Mouse (Mus musculus) adrenal gland, adult (tissue): ENCODE data around the gene Sarm1.

Source experiments
- DNase-seq, 2 experiments: peaks; one replicate each; pipeline ENCODE4 v3.0.0; 2022 to 2023; ENCODE audit warnings: low spot score in 1 of 2; ENCODE audit not compliant: inconsistent age in 2 of 2

Gene Sarm1

DNA sequence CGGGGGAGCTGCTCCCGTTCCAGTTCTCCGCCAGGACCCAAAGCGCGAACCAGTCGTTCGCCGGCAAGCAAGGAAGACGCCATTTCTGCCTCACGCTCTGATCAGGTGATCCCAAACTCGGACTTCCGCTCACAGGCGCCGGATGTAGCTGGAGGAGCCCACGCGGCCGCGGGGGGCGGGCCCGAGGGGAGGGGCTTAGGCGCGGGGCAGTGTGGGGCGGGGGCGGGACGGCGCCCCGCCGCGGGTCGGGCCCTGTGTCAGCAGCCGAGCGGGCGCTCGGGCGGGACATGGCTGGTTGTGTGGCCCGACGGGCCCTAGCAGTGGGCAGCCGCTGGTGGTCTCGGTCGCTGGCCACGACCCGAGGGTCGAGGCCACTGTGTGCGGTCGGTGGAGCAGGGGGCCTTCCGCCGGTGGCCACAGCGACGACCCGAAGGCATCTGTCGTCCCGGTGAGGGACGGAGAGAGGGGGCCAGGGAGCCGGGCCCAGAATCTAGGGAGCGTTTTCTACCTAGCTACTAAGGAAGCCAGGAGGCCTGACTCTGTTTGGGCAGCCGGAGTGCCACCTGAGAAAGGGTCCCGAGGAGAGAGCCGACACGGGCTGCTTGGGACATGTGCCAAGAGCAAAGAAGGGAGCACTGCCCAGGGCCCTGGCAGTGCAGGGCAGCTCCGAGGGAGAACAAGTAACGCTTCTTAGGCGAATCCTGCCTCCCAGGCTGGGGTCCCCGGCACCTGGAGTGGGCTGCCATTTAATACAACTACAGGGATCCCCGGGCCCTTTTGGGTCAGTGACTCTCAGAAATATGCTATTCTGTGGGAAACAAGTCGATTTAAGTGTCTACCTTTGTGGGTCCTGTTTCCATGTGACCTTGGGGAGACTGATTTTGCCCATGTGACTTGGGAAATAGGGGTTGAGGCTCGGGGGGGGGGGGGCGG, 14.7 kb upstream of the Sarm1 start, which contains the start of the genes Tmem199 and Poldip2:
TSS of gene Tmem199 (minus strand) at position 148 of the 933 bp plus-strand sequence.
TSS of gene Poldip2 (plus strand) at position 169 of the 933 bp plus-strand sequence.
- peak; percentile 92 to 95 for DNase-seq

GRCm38 (mm10) chr11:78509148-78509547, 11.6 kb upstream of the Sarm1 start:
- DNase-seq, result no peak

DNA sequence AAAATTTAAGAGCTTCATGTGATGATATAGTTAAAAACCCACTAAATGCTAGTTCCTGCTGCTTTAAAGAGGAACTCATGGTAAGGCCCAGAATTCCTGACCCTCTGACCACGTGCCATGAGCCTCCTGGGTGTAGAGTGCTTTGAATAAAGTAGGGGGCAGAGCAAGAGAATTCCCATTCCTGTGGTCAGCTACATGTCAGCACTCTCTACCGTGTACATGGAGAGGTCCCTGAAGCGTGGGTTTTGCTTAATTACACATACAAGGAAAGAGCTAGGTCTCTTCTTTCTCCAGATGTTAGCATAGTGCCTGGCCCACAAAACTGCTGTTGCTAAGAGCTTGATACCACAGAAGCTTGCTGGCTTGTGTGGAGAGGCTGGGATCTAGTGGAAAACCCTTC, 7.9 kb upstream of the Sarm1 start:
- DNase-seq, result no peak

DNA sequence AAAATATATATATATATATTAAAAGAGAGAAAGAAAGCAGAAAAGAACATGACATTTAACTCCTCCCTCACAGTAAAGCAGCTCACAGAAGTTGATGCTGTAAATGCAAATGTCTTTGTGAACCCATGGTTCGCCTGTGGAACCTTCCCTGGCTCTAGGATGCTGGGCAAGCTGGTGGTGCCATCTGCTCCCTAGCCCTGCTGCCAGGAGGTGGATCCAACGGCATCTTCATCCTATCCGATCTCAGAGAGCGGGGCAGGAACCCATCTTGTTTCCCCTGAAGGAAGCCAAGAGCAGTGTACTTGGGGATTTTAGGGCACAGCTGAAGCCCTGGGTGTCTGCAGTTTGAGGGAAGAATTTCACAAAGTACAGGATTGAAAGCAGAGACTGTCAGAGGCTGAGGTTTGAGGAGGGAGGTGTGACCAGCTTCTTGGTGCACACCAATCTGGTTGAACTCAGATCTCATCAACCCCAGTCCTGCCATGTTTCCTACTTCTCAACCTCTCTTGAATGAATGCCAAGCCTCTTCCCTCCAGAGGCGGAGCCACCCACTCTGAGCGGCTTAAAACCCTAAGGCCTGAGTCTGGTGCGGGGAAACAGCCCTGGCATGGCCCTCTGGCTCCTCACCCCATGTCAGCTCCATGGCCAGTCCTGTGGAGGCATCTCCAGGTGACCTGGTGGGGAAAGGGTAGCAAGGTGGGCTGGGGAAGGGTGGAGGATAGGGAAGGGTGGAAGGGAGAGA, 5.5 kb upstream of the Sarm1 start, which contains the start of gene Sebox:
TSS of gene Sebox (plus strand) at position 539 of the 742 bp plus-strand sequence.
- no peak for DNase-seq

DNA sequence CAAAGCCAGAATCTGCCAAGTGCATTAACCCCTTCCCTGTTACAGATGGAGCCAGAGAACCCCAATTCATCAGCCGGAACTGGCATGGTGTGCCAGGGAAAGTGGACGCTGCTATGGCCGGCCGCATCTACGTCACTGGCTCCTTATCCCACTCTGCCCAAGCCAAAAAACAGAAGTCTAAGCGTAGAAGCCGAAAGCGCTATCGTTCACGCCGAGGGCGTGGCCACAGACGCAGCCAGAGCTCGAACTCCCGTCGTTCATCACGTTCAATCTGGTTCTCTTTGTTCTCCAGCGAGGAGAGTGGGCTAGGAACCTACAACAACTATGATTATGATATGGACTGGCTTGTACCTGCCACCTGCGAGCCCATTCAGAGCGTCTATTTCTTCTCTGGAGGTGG, 4.0 kb upstream of the Sarm1 start:
- no peak for DNase-seq

DNA sequence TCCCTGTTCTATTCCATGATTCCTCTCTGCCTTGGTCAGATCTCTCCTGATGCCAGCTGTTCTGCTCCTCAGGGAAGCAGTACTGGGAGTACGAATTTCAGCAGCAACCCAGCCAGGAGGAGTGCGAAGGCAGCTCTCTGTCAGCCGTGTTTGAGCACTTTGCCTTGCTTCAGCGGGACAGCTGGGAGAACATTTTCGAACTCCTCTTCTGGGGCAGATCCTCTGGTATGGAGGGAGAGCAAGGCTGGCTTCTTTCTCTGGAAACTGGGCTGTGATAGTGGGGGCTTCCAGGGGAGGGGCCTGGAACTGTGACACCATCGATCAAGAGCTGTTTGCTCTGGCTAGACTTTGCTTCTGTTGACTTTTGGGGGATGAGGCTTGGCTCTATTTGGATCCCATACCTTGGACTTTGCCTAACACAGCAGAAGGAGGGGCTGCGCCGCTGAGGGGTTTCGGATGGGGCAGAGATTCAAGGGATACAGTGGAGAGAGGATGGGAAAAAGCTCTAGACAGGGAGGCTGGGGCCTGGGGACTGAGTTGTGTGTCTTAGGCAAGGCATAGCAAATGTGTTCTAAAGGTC, 3.2 kb upstream of the Sarm1 start:
- no peak for DNase-seq

DNA sequence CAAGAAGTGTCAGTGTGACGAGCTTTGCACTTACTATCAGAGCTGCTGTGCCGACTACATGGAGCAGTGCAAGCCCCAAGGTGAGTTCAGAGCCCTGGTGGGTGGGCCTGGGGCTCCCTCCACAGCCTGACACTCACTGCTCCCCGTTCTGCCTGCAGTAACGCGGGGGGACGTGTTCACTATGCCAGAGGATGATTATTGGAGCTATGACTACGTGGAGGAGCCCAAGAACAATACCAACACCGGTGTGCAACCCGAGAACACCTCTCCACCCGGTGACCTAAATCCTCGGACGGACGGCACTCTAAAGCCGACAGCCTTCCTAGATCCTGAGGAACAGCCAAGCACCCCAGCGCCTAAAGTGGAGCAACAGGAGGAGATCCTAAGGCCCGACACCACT, 2.0 kb upstream of the Sarm1 start:
- DNase-seq, result no peak

- no peak for DNase-seq
Measured at GRCm38 (mm10) chr11:78499004-78499403, 1.4 kb upstream of the Sarm1 start, which contains the start of gene Vtn. Gene Vtn (plus strand): TSS chr11:78499091.

DNA sequence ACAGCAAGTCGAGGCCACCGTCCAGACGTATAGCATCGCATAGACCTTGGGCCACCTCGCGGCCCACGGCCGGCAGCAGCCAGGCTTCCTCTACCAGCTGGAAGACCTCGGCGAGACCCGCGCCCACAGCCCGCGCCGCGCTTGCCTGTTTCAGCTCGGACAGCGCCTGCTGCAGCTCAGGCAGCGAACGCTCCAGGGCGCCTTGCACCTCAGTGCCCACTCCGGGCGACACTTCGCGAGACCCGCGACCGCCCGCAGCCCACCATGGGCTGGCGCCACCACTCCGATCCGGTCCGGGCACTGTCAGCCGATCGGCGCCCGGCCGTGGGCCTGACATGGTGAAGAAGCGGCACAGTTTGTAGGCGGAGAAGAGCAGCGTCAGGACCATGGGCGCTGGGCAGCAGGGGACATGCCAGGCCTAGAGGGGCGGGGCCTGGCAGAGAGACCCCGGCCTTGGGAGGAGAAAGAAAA, 448 bp downstream of the Sarm1 start:
- DNase-seq, result peak; percentile 43 to 71

DNA sequence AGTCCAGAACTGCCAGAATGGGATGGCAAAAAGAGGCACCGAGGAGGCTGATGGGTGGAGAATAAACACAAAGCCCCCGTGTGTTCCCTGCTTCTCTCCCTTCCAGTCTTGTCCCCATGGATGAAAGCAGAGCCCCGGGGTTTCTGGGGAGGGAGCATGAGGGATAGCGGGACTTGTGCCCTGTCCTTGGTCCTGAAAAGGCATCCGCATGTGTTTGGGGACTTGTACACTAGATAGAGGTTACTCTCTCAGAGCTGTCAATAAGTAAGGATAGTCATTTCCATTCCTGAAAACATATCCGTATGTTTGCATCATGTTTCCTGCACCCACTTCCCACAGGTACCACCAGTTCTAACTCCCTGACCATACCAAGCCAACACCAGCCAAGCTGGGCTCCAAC, 1.6 kb downstream of the Sarm1 start:
- peak in 1 of 2 experiments; percentile 58 for DNase-seq

DNA sequence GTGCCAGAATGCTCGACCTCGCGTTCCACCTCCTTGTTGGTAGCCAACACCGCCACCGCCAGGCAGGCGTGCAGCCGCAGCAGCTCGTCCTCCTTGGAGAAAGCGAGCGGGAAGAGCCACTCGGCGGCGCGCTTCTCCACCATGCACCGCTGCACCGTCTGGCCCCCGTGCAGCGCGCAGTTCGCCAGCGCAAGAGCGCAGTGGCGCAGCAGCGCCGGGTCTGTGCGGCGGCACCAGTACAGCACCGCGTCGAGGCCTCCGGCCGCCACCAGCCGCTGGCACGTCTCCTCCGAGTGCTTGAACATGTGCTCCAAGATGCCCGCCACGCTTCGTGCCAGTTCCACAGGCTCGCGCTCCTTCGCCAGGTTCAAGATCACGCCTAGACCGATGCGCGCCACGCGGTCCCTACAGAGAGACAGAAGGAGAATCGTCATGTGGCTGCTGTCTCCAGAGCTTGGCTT, 6.7 kb downstream of the Sarm1 start:
- peak; percentile 67 to 79 for DNase-seq

GRCm38 (mm10) chr11:78488168-78488567, 9.4 kb downstream of the Sarm1 start:
- peak; percentile 71 to 92 for DNase-seq

DNA sequence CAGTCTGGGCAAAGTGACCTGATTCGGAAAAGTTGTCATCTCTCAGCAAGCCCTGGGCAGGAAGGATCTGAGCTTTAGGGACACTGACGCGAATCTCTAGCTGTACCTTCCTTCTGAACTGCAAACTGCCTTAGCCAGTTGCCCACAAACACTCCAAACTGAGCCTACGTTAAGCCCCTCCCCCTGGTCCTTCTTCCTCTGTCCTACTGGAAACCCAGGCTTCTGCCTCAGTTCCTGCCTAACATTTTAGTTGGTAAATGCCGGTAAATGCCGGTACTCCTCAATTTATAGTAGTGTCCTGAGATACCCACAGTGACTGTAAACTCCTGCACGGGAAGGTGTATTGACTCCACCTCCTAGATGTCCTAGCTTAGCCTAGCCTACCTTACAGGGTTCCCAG, 13.9 kb downstream of the Sarm1 start:
- DNase-seq, result no peak

GRCm38 (mm10) chr11:78475289-78475688, 22.3 kb downstream of the Sarm1 start:
- DNase-seq, result no peak

GRCm38 (mm10) chr11:78471326-78472103, 26.0 kb downstream of the Sarm1 start:
- peak; percentile 70 to 79 for DNase-seq

GRCm38 (mm10) chr11:78467932-78468331, 29.6 kb downstream of the Sarm1 start:
- no peak for DNase-seq

- no peak for DNase-seq
Measured at GRCm38 (mm10) chr11:78467515-78467914, 30.0 kb downstream of the Sarm1 start.

GRCm38 (mm10) chr11:78466242-78466912, 31.2 kb downstream of the Sarm1 start:
- DNase-seq, result no peak

- DNase-seq, result peak; percentile 93 to 96
Measured at GRCm38 (mm10) chr11:78465568-78466180, 31.9 kb downstream of the Sarm1 start, which contains the start of gene Slc46a1. Gene Slc46a1 (plus strand): TSS chr11:78465697.
